Mouse (Mus musculus) kidney, postnatal 10 days (tissue): Measurements from ENCODE around the gene Sh2b2.
A peak's percentile ranks its signal among the peaks of the same experiment; 100 is the strongest.

ENCODE experiments used
- DNase-seq: peaks from one replicate; pipeline ENCODE4 v3.0.0; 2021; ENCODE audit warnings: mixed read lengths

Sh2b2 gene

DNA sequence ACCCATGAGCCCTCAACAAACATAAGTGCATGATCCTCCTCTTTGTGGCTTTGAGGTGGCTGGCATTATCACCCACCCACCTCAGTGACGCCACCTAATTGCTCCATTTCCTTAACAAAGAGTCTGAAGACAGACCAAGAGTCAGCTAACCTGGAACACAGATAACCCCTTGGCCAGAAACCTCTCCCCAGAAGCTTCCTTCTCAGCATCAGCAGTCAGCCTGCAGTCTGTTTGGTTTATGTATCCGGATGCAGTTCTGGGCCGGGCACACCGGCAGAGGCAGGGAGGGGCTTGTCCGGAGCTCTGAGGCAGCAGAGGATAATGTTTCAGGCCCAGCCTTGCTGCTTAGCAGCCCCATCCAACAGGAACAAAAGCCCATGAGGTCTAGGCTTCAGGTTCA lies 66.8 kb downstream of the Sh2b2 start:
- no peak for DNase-seq

DNA sequence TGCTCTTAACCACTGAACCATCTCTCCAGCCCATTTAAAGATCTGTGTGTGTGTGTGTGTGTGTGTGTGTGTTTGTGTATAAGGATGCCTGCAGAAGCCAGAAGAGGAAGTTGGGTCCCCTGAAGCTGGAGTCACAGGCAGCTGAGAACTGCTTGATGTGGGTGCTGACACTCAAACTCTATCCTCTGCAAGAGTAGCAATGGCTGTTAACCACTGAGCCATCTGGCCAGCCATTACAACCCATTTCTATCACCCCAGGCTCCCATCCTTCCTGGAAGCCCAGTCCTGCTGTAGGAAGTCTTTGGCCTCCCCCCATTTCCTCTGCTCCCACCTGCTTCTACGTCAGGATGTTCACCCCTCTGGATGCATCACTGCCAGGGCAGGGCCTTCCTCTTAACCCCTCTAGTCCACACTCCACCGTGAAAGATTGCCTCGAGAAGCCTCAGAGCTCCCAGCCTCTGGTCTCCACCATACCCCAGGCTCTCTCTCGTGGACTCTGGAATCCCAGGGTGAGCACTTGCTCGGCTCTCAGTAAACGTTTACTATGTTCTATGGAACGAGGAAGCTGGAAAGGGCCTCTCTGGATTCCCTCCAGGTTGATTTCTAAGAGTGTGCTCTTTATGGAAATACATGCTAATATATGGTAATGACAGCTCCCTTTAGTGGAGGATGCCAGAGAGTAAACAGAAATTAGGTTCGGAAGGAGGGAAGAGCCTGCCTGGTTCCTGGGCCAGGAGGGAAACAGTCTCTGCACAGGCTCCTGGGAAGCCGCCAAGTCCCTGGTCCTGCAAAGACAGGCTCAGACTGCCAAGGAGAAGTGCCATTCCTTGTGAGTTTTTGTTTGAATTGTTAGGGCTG lies 72.5 kb downstream of the Sh2b2 start:
- DNase-seq: peak; percentile 79

DNA sequence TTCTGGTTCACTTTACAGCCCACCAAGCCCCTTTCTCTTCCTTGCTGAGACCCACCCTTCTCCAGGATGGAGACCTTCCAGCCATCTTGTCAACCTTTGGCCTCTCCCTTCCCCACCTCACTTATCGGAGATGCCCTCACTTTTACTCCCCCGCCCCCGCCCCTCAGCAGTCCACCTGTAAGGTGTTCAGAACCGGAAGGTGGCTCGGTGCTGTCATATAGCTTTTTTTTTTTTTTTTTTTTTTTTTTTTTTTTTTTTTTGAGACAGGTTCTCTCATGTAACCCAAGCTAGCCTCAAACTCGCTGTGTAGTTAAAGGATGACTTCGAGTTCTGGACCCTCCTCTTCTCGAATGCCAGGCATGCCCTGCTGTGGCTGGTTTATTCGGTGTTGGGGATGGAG lies 73.4 kb downstream of the Sh2b2 start:
- no peak for DNase-seq

DNA sequence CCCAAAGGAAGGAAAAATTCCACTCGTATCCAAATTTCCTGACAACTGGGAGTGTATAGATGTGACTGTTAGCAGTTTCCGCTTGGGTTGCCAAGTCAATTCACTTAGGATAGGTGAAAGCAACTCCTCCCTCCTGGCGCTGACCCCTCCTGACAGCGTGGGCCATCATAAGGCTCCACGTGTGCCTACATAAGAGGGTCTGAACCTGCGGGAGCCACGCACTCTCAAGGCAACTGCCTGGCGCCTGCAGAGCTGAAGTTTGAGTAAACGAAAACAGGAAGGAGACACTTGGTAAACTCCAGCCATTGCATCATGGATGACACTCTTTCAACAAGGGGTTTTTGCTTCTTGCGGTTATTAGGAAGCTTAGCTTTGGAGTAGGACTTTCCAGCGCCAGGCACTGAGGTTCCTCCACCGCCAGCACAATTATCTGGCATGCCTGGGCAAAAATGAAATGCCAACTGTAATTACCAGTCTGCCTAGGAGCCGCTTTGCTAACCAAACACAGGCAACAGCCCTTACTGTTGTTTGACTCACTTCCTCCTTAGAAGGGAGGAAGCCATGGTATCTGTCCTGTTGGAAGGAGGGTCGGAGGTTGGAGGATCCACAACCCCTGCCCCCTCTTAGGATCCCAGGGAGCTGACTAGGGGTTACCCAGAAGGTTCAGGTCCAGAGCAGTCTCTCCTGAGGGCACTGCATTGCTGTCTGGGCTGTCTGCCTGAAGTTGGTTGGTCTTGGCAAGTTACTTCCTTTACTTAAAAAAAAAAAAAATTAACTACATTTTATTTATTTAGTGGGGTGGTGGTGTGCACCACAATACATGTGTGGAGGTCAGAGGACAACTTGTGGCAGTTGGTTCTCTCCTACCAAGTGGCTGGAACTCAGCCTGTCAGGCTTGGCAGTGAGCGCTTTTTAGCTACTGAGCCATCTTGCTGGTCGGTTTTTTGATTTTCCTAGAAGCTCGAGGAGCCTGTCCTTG lies 74.7 kb downstream of the Sh2b2 start:
- no peak for DNase-seq

DNA sequence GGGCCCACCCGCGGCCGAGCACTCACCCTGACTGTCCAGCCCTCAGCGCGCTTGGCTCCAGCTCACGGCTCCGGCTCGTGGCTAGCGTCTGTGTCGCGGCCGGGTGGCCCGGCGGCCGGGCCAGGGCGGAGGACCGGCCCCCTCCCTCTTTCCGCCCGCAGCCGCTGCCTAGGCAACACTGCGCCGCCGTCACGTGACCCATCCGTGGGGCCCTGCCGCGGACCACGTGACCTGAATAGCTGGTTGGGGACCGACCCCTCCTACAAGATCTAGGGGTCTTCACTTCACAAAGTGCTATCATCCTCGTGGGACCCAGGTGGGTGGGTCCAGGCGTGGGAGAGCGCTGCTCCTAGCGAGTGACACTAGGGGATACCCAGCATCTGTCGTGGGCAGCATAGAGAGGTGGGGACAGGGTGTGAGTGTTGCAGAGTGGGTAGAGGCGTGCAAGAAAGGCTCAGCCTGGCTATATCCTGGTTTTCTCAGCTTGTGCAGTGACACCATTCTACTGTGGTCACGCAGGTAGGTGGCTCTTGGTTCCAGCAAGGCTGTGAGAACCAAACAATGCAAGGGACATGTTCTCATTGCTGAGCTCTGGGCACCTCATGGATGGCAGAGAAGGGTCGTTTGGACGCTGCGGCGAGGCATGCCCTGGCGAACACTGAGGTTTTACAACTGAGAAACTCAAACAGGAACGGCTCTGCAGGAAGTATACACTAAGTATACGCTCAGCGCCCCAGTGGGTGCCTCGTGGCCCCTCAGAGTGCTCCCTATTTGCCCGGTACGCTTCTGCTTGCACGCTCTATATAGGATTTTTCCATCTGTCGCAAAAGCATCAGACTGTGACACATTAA lies 75.6 kb downstream of the Sh2b2 start, which contains the start of gene Orai2:
Orai2 (minus strand) TSS at position 202 of the 851 bp plus-strand sequence.
- DNase-seq: peak; percentile 91

DNA sequence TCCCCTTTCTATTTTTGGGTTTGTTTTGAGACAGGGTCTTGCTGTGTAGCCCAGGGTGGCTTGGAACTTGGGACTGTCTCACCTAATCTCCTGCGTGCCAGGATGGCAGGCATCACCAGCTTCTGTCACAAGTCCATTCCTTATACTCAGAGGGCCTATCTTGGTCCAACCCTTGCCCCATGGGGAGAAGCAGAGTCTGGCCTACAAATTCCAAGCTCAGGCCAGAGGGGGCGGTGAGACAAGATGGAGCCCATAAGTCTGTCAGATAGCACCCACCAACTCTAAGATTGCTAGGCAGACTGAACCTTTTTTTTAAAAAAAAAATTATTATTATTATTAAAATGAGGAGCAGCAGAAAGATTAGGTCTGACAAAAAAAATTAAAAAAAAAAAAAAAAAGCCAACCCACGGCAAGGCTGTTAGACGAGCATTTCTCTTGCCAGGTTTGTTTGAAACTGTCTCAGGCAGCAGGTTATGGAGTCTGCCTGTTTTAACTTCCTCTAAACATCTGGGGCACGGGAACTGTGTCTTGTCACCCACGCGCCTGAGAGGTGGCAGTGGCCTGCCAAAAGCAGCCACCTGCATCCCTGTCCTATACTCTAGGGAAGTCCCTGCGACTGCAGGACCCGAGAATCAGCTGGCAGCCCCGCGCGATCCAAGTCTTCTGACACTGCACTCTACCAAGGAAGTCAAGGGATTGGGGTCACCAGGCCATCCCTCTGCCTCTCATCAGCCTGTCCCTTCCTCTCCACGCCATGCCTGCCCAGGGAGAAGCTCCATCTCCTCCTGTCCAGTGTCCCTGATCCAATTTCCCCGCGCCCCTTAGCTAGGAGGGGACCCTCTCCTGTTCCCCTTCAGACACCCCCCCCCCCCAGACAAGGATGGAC lies 76.5 kb downstream of the Sh2b2 start:
- DNase-seq: peak; percentile 55
